Mouse (Mus musculus) liver, postnatal 0 days (tissue): ENCODE results near the gene C2cd2.

Experiments
- CTCF ChIP-seq: sonication (generic); IDR thresholded peaks from 2 replicates; pipeline ENCODE4 v1.5.1; 2016; ENCODE audit warnings: antibody characterized with exemption, low read depth
- EP300 ChIP-seq: IDR thresholded peaks from 2 replicates; pipeline ENCODE4 v1.6.1; 2016; ENCODE audit warnings: antibody characterized with exemption, low read depth, mild to moderate bottlenecking

- no peak for TF ChIP-seq CTCF
- no peak for TF ChIP-seq EP300
These were observed 36.0 kb downstream of the C2cd2 start for GRCm38 (mm10) chr16:97926381-97926780.
